Mouse (Mus musculus) lung, postnatal 0 days (tissue): ENCODE measurements at regions not wholly inside any gene's neighbourhood (a gene's known extent, or its start where the extent isn't known, plus 50 kb on each side); places are given as distances from the start of the nearest gene placed in this dataset.
"Not testable (repeated sequence)": the region's sequence is repeated elsewhere in the genome, so short reads cannot be mapped to it uniquely, and the experiment has no call there.

Source experiments
- CTCF ChIP-seq: IDR thresholded peaks from 2 replicates; pipeline ENCODE4 v1.5.1; 2016; ENCODE audit warnings: antibody characterized with exemption, mild to moderate bottlenecking
- EP300 ChIP-seq: IDR thresholded peaks from 2 replicates; pipeline ENCODE4 v1.6.1; 2016; ENCODE audit warnings: antibody characterized with exemption, mild to moderate bottlenecking, control low read depth

- not testable (repeated sequence) for TF ChIP-seq CTCF, EP300
Measured at GRCm38 (mm10) chr12:115671683-115672082, 375.8 kb upstream of the Zfp386 start.
